Mouse (Mus musculus) kidney, adult 2 months (tissue): ENCODE data around the gene Fam47c. TPM values are rescaled to one million over a fixed set of nuclear protein-coding genes. Genes with fewer than 3 reads are reported as not detected.

Experiments
- DNase-seq: peaks from one replicate; pipeline ENCODE4 v3.0.0; 2021
- H3K27ac ChIP-seq: fragments of 200-500 bp; 2 replicates; pipeline ENCODE4 v1.5.1; 2012; ENCODE audit warnings: low read depth, low read length, control low read depth, inconsistent platforms; ENCODE audit not compliant: insufficient read depth
- H3K27me3 ChIP-seq: fragments of 200-500 bp; replicated peaks from 2 replicates; pipeline ENCODE4 v1.6.1; 2012; ENCODE audit warnings: mild to moderate bottlenecking, moderate library complexity, low read length, inconsistent platforms; ENCODE audit not compliant: control insufficient read depth, insufficient read depth
- H3K36me3 ChIP-seq: fragments of 200-500 bp; 2 replicates; pipeline ENCODE4 v1.6.1; 2012; ENCODE audit warnings: mild to moderate bottlenecking, moderate library complexity, low read length, inconsistent platforms; ENCODE audit not compliant: control insufficient read depth, insufficient read depth
- H3K4me1 ChIP-seq: fragments of 200-500 bp; 2 replicates; pipeline ENCODE4 v1.6.1; 2011; ENCODE audit warnings: low read length; ENCODE audit not compliant: control insufficient read depth, insufficient read depth
- H3K4me3 ChIP-seq: fragments of 200-500 bp; 2 replicates; pipeline ENCODE4 v1.5.1; 2011; ENCODE audit warnings: mild to moderate bottlenecking, low read depth, low read length, control low read depth; ENCODE audit not compliant: insufficient read depth
- CTCF ChIP-seq: fragments of 200-500 bp; conservative IDR thresholded peaks from 2 replicates; pipeline ENCODE4 v1.5.1; 2011; ENCODE audit warnings: low read depth, mild to moderate bottlenecking, control low read depth, low read length, moderate library complexity, mixed read lengths; ENCODE audit not compliant: insufficient read depth, insufficient read length
- POLR2A ChIP-seq: fragments of 200-500 bp; IDR thresholded peaks from one replicate; pipeline ENCODE4 v1.6.1; 2011; ENCODE audit warnings: low read depth, low read length, control low read depth
- WGBS: fragments of 180-500 bp; shearing (Covaris S2); methylation state at CpG from one replicate; pipeline ENCODE4 v1.1.7; 2018; 5-methylcytosine and 5-hydroxymethylcytosine counted together
- polyA plus RNA-seq: library from polyadenylated mRNA; depleted of rRNA; stranded (reverse); fragments of >200 nt; gene quantifications from 2 replicates; pipeline ENCODE4 v1.2.3, GENCODE M21; 2012; rRNA removed

Fam47c gene
- polyA plus RNA-seq, result not detected in 2 replicates

- Histone ChIP-seq H3K4me3 (no peak within 1 kb of the TSS), H3K36me3 (no peaks in the 10 kb centered on the region), H3K27me3 (no peaks in the 10 kb centered on the region), H3K27ac (no peak within 1 kb of the TSS), H3K4me1 (no peaks in the 10 kb centered on the region)
- 77% methylated on average over 3 of the region's 3 CpGs for WGBS
- no peak for TF ChIP-seq CTCF
- TF ChIP-seq POLR2A, result no peak
- DNase-seq, result no peak
These were observed at the start of gene Fam47c for GRCm38 (mm10) chrX:78737463-78737862. Gene Fam47c (plus strand): TSS chrX:78737763.

GRCm38 (mm10) chrX:78769408-78769807 is 31.8 kb downstream of the Fam47c start:
- WGBS, result 70% methylated on average over 2 of the region's 2 CpGs
- H3K27ac ChIP-seq, result no peak overlapping the region
- no peaks in the 10 kb centered on the region for H3K4me1 ChIP-seq
- H3K27me3 ChIP-seq, result no peaks in the 10 kb centered on the region
- H3K4me3 ChIP-seq, result no peak overlapping the region
- TF ChIP-seq POLR2A (no peak), CTCF (no peak)
- H3K36me3 ChIP-seq, result no peaks in the 10 kb centered on the region
- DNase-seq, result no peak

GRCm38 (mm10) chrX:78777078-78777477 is 39.5 kb downstream of the Fam47c start:
- no peaks in the 10 kb centered on the region for H3K36me3 ChIP-seq
- no peak overlapping the region for H3K4me3 ChIP-seq
- no peaks in the 10 kb centered on the region for H3K4me1 ChIP-seq
- no peak for TF ChIP-seq POLR2A
- TF ChIP-seq CTCF, result no peak
- H3K27me3 ChIP-seq, result no peaks in the 10 kb centered on the region
- WGBS, result 73% methylated on average over 2 of the region's 2 CpGs
- no peak for DNase-seq
- no peak overlapping the region for H3K27ac ChIP-seq

Other genes with a start within 250 kb of the Fam47c start
- gene Prrg1, start 153.9 kb upstream of the Fam47c start, polyA plus RNA-seq, result 1.1 and 2.1 TPM in 2 replicates